Mouse (Mus musculus): Measurements from ENCODE around the gene Tdrd6.

Gene Tdrd6

DNA sequence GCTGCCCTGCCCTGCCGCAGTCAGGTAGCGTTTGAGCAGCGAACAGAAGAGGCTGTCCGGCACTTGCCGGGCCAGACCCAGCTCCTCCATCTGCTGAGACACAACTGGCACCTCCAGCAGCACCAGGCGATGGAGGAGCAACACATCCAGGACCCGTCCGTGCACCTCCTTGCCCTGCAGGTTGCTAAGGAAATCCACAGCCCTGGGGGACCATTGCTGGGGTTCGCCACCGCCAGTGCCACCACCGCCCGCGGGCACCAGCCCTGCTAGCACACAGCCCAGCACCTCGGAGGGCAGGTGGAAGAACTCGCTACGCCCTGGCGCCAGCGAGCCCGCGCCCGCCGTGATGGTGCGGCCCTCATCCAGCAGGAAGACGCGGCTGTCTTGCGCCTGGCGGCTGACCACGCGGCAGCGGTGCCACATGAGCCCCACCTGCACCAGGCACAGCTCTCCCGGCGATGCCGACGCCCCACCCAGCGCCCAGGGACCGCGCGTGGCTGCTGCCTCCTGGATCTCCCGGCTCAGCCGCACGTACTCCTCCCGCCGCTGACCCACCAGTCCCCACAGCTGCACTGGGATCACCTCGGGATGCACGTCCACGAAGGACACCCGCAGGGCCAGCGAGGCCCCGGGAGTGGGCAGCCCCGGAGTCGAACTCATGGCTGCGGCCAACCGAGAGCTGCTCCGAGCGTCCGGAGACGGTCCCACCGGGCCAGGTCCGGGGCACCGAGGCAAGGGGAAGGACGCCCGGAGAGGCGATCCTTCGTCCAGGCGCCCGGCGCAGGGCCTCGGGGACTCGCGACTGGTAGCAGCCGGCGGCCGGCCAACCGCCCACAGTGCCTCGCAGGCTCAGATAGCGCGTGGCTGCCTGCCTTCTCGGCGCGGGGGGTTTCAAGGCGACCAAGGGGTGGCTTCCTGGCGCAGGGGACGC, at the start of gene Tdrd6:
Tdrd6 (minus strand) TSS at position 804 of the 931 bp plus-strand sequence.
- DNase-seq (ENCODE audit: low spot score in 2 of 2), result no peak

DNA sequence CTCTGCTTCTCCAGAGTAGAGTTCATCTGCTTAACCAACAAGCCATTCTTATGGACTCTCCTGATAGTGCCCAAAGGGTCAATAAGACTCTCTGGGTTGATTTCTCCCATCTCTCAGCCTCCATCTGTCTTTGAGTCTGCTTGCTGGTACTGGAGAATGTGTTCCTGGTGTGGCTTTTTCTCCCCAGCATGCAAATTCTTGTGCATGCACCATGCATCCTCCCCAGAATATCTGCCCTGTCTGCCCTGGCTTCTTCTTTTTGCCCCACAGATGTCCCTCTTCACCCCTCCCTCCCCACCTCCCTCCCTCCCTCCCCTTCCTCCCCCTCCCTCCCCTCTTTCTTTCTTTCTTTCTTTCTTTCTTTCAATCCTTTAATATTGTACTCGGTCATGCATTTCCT, 47.2 kb upstream of the Tdrd6 start:
- DNase-seq (ENCODE audit: low spot score in 2 of 2), result peak in 1 of 2 experiments; percentile 25

DNA sequence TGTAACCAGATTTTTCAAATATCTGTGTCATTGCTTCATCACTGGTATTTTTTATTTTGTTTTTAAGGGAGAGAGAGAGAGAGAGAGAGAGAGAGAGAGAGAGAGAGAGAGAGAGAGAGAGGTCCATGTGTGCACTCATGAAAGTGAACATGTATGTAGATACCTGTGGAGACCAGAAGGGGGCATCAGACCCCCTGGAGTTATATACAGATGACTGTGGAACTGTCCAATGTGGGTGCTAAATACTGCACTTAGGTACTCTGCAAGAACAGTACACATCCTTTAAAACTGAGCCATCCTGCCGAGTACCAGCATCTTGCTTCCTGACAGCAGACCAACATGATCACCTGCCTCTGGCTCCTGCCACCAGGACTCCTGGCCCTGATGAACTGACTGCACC, 46.1 kb upstream of the Tdrd6 start:
- no peak for DNase-seq (ENCODE audit: low spot score in 2 of 2)

DNA sequence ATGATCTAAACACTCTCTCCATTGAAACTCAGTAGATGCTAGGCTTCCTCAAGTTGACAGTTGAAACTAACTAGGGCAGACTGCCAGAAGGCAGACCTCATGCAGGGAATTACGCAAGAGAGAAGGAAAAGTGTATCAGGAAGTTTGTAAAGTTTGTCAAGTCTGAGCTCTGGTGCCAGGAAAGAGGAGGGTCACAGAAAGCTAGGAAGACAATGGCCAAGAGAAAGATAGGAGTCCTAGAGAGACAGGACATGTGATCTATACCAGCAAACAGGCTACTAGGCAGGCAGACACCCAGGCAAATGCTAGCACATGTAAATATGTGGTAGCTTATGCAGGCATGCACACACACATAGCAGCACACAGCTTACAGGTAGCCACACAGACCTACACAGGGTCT, 45.1 kb upstream of the Tdrd6 start:
- DNase-seq (ENCODE audit: low spot score in 2 of 2), result no peak

DNA sequence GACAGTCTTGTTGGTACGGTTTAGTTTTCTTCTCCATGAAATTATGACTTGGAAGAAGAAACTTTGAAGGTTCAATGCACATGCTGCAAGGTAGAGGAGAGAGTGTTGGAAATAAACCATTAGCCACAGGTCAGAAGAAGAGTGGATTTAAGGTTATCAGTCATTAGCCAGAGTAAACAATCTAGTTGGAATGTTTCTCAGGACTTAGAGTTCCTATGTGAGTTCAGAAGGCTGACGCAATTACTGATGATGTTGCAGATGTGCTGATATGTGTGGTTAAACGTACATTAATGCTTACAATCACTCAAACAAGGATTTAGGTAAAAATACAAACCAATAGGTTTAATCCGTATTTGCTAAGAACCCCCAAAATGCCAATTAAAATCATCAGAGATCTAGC, 41.8 kb upstream of the Tdrd6 start:
- DNase-seq (ENCODE audit: low spot score in 2 of 2), result no peak

DNA sequence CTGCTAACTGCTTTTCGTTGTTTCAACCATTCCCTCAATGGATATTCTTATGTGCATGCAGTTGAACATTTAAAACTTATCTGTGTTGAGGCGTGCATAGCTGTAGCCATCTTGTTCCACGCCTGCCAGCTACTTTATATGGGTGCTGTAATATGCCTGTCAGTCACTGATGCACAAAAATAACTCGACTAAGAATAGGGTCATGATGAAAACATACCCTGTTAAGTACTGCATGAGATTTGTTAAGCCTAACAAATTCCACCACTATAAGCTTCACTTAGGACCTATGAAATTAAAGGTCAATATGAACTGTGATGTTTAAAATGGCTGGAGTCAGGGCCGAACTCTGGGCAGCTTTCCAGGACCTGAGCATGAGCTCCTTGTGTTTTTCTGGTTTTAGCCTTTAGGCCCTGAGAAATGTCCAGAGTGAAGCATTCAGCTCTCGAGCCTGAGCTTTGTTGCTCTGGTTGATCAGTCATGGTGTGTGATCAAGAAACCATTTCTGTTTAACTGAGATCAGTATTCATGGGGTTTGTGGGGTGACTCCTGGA, 39.1 kb upstream of the Tdrd6 start:
- no peak for DNase-seq (ENCODE audit: low spot score in 2 of 2)

DNA sequence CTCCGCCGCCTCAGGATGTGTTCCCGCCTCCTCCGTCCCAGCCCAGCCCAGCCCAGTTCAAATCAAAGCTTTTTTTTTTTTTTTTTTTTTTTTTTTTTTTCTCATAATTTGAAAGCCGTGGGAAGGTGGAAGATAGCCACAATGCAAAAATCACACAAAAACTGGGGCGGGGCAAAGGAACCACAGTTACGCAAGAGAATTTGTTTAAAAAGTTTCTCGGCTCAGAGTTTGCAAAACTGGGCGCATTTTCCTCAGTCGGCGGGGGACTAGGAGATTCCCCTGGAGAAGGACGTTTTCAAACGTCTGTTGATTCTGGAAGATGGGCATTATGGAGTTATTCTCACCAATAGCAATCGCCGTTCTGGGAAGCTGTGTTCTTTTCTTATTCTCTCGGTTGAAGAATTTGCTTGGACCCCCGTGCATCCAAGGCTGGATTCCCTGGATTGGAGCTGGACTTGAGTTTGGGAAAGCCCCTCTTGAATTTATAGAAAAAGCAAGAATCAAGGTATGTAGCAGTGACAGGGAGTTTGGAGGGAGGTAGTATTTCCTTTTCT, 37.3 kb upstream of the Tdrd6 start, which contains the start of gene Cyp39a1:
Cyp39a1 (plus strand) TSS at position 136 of the 554 bp plus-strand sequence.
- no peak for DNase-seq (ENCODE audit: low spot score in 2 of 2)

DNA sequence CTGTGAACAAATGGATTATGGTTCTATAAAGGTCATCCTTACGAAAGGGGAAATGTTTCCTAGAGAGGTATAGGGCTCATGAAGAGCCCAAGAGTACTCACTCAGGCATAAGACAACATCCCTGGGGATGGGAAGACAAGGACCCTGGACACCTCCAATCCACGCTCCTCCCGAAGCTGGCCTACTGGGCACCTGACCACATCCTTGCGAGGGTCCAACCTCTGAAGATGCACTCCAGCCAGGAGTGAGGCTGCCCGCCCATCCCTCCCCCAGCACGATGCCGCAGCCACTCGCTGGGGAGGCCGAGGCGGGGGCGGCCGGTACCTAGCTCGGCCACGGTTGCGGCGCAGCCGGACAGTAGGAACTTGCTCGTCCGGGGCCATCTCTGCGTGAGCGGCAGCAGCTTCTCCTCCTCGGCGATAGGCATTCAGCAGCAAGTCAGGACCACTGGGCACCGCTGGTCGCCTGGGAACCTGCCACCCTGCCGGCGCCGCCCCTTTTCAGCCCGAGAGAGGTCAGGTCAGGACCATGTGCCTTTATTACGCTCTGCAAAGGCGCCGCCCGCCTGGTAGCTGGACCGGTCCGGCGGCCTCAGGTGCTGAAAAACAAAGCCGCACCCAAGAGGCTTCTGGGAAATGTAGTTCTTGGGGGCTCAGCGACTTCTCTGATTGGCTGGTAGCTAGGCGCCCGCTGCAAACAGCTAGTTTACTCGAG, 36.6 kb upstream of the Tdrd6 start, which contains the start of gene Slc25a27:
Slc25a27 (minus strand) TSS at position 639 of the 714 bp plus-strand sequence.
- peak; percentile 49 to 81 for DNase-seq (ENCODE audit: low spot score in 2 of 2)

DNA sequence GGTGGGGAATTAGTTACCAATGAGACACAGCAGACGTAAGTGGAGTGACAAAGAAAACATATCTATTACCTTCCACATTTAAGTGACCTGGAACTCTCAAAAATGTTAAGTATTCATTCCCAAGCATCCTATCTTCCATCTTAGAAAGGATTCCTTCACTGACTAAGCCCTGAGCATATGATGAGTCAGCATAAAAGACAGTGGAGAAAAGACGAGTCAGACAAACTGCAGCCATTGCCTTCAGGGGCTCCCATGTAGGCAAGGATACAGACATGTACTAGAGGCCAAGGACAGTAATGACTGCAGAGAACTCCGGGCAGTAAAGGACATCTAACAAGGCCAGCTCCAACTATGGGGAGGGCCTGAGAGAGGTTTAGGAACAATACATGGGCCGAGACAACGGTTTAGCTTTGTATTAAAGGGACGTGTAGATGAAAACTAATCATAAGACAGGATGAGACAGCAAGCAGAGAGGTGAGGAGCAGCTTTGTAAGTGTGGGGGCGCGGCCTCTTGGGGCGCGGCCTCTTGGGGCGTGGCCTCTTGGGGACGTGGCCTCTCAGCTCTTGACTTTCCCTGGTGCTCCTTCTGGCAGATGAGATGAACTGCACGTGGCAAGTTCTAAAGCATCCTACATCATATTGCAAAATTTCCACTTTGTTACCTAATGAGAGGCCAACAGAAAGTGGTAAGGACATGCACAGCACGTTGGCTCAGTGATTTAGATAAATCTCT, 21.4 kb upstream of the Tdrd6 start:
- no peak for DNase-seq (ENCODE audit: low spot score in 2 of 2)

DNA sequence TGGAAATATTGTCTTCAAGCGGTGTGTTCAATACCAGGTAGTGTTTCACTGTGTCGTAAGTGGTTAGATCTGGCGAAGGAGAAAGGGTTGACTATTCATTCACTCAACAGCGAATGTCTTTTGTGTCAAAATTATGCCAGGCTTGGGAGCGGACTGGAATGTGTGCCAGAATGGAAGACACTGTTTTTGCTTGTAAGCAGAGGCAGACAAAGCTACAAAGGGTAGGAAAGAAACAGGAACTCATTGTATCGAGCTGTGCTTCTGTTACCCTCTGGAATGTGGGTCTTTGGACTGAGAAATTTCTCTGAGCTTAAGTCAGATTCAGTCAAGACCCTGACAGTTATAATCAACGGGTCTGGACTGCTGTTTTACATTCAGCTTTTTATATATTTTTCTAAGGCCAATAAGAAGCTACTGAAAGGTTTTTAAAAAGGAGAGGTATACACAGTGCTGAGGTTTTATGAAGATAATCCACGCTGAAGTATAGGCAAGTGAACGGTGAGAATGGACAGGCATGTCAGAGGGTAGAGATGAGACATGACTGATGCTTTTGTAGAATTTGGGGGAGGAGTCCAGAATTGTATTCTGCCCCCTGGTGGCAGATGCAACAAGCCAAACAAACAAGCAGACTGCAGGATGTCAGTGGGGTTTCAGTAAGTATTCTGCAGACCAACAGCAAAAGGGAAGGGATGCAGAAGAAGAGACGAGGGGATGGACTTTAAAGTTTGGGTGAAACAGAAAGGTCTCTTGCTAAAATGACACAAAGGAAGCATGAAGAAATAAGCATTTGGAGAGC, 19.7 kb upstream of the Tdrd6 start:
- peak in 1 of 2 experiments; percentile 39 for DNase-seq (ENCODE audit: low spot score in 2 of 2)

DNA sequence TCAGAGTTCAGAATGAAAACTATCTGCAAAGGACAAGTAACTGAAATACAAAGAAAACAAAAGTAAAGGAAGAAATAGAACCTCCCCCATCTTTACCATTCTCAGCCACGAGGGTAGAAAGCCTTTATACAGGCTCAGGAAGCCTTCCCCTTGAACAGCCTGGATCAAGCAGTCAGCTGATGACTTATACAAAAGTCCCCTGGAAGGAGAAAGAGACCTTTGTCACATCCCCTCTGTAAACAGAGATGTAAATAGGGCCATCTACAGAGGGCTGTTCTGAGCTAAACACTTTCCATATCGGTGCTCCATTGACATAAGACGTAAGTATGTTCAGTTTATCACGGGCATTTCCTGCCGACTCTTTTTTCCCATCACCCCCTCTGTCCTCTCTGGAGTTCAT, 16.8 kb upstream of the Tdrd6 start:
- no peak for DNase-seq (ENCODE audit: low spot score in 2 of 2)

DNA sequence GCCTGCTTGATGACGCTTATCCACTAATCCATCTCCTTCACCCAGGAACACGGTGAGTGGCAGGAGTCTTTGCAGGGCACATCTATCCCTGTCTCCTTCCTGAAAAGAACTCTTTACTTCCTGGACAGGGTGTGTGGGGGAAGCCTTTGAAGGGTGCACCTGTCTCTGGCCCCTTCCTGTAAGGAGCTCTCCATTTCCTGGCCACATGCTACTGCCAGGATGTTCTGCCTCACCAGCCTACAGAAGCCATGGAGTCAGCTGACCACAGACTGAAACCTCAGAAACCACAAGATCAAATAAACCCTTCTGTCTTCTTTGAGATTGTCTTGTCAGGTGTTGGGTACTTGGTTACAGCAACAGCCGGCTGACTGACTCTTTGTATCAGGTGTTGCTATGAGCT, 15.0 kb upstream of the Tdrd6 start:
- DNase-seq (ENCODE audit: low spot score in 2 of 2), result no peak

DNA sequence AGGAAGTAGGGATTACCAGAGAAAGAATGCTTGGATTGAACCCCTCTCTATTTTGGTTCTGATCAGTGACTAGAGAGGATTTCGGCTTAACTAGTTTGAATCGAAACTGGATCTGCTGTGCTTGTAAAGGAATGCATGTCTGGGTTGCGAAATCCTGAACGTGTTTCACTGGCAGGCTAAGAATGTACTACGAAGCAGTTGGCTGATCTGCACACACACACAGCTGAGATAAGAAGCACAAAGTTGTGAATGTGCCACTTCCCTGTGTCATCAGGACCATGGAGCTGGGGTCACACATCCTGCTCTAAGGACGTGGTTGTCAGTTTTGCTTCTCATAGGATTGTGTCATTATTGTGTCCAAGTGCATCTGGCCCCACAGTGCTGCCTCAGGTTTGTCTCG, 14.3 kb upstream of the Tdrd6 start:
- DNase-seq (ENCODE audit: low spot score in 2 of 2), result no peak

DNA sequence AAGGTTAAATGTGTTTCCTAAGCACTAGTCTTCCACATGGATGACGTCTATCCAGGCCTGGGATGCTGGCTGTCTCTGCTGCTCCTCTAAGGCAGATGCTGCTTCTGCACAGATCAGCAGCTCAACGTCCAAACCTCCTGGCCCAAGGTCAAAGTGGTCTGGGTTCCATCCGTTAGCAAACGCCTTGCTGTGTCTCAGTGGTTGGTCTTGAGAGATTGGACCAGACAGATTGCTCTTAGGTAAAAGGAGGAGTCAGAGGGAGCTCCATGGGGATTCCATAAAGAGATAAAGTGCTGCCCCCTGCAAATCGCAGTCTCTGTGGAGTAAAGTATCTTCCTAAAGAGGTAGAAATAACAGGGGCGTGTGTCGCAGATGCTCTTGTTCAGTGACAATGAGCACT, 13.1 kb upstream of the Tdrd6 start:
- DNase-seq (ENCODE audit: low spot score in 2 of 2), result no peak

DNA sequence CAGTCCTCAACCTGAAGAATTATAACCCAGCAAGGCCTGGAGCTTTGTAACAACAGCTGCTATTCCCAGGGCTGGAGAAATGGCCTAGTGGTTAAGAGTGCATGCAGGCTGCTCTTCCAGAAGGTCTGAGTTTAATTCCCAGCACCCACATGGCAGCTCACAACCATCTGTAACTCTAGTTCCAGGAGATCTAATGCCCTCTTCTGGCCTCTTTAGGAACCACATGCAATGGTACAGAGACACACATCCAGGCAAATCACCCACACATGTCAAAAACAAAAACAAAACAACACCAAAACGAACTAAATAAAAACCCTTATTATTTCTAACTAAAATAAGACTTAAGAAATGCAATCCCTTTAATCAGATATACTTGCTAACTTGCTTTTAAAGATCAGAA, 10.7 kb upstream of the Tdrd6 start:
- DNase-seq (ENCODE audit: low spot score in 2 of 2), result no peak

DNA sequence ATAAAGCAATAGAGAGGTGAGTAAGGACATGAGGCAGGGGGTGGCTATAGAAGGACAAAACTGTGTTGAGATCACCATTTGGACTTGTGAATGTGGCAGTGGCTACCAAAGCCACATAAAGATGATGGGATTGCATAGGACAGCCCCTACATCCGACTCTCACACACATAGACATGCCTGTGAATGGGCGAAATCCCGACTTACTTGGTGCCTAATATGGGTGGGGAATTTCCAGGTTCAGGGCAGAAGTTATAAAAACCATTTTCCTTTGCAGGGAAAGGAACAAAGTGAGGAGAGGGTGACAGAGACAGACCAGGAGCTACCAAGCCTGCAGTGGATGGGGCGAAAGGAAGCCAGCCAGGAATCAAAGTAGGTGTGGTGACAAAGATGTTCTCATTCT, 7.0 kb upstream of the Tdrd6 start:
- no peak for DNase-seq (ENCODE audit: low spot score in 2 of 2)

DNA sequence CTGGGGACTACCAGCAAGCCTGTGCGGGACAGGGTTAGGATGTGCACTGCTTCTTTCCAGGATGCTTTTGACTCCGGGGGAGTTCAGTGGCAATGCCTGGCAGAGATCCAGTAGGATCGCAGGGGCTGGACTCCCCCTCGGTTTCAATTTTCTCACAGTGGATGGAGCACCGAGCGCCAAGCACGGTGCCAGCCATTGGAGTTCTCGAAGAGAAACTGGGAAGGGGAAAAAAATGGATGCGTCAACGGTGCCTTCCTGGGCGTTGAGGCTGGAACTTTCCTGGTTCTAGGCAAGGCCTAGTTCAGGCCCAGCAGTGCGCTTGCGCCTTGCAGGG, 295 bp upstream of the Tdrd6 start:
- DNase-seq (ENCODE audit: low spot score in 2 of 2), result no peak

DNA sequence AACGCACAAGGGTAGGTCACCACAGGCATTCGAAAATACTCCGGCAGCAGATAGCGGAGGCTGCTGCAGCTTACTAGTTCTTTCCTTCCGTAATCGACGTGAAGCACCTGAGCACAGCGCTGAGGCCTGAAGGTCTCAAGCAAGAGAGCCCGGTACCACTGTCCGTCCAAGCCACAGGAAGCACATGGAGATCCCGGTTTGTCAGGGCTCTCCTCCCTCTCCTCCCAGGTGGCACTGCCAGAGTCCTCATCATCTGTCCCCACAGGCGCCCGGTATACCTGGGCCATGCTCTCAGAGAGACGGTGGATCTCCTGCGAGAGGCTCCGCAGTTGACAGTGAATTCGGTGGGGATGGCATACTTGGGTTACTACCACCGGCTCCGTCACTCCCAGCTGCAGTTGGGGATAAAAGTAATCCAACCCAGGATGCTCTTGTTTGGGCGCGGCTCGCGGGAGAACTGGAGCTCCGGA, 1.0 kb downstream of the Tdrd6 start:
- DNase-seq (ENCODE audit: low spot score in 2 of 2), result no peak

DNA sequence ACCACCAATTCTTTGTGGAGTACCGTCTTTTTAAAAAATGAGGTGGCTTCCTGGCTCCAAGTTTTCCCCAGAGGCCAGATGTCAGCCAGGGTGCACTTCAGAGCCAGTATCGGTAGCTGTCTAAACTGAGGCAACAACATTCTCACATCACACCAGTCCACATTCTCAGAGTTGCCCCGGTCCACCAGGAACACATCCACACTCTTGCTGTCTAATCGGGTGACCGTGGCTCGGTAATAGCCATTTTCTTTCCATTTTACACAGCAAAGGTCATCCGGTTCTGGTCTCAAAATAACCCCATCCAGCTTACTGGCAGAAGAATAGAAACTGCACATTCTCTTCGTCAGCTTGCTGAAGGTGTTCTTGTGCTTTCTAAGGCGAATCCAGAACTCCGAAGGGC, 1.9 kb downstream of the Tdrd6 start:
- no peak for DNase-seq (ENCODE audit: low spot score in 2 of 2)

DNA sequence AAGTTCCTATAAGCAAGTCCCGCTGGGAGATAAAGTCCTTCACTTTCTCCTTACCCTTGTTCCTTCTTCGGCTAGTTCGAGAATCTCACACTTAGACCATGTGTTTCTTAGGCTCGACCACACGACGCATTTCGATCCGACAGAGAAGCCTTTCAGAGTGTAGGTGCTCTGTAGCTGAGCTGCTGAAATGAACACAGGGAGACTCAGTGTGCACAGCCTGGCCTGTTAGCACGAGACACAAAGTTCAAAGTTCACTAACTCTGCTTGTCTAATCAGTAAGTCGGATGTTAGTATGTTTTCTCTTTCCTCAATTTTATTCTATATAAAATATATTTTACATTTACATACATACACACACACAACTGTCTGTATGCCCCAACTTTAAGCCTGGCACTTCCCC, 8.0 kb downstream of the Tdrd6 start:
- DNase-seq (ENCODE audit: low spot score in 2 of 2), result no peak

DNA sequence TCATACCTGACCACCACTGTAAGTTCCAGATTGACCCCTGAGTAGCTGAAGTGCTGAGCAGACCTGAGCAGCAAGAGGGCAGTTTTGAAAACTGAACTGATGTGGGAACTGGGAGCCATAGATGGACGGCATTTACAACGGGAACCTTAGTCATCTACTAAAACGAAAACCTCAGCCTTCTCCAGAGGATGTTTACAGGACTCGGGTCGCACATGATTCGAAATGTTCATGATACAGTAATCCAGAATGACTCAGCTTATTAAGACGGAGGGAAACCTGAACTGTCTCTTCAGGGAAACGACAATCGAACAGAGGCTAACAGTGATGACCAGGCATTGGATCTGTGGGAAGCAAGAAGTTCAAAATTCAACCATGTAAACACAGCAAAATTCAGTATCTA, 10.9 kb downstream of the Tdrd6 start:
- no peak for DNase-seq (ENCODE audit: low spot score in 2 of 2)
